In genomic region chr2:71547829-71548228, GRCm38 (mm10) we compare ENCODE assay signal across 10 mouse cellular contexts. TPM values are rescaled to one million over a fixed set of nuclear protein-coding genes. Genes with fewer than 3 reads are reported as not detected.
DNase-seq lines count a peak whose midpoint lies in the region; ATAC-seq and TF ChIP-seq lines count a peak whose summit lies in the region.
"Had no signal": no experiment of that assay in that cellular context is flagged by ENCODE, and none has a peak within 500 bp of the region (broad histone marks: within the 10 kb centered on the region; RNA-seq: fewer than 3 reads in every experiment).

No protein-coding gene starts in this region.

- TF ChIP-seq POLR2A in olfactory bulb, adult 2 months (IDR thresholded peaks at IDR 0.05; ENCODE audit: insufficient read depth, low read depth, low read length), result no peak

- H3K4me2 ChIP-seq in intestine, postnatal 0 days (replicated peaks; ENCODE audit: low read depth), result no peak overlapping the region
- H3K4me2 ChIP-seq in intestine, embryonic 15.5 days (replicated peaks), result no peak overlapping the region
- H3K4me2 ChIP-seq: embryonic facial prominence, embryonic 15.5 days; midbrain, embryonic 12.5 days had no signal

- no peak overlapping the region for H3K4me3 ChIP-seq in intestine, postnatal 0 days (ENCODE audit: low read depth, low read length)
- H3K4me3 ChIP-seq in intestine, embryonic 15.5 days (replicated peaks), result no peak overlapping the region
- H3K4me3 ChIP-seq in olfactory bulb, adult 2 months (ENCODE audit: insufficient read depth, low read depth, low read length), result no peak overlapping the region
- H3K4me3 ChIP-seq: embryonic facial prominence, embryonic 15.5 days; midbrain, embryonic 12.5 days had no signal

- H3K9ac ChIP-seq in intestine, postnatal 0 days (ENCODE audit: low read depth, low read length), result no peak overlapping the region
- H3K9ac ChIP-seq in intestine, embryonic 15.5 days, result no peak overlapping the region
- H3K9ac ChIP-seq: embryonic facial prominence, embryonic 15.5 days; midbrain, embryonic 12.5 days had no signal

- no peaks in the 10 kb centered on the region for H3K9me3 ChIP-seq in intestine, postnatal 0 days (ENCODE audit: control insufficient read depth)
- H3K9me3 ChIP-seq in intestine, embryonic 15.5 days, result no peaks in the 10 kb centered on the region
- H3K9me3 ChIP-seq: embryonic facial prominence, embryonic 15.5 days; midbrain, embryonic 12.5 days had no signal

- no peaks in the 10 kb centered on the region for H3K36me3 ChIP-seq in intestine, postnatal 0 days (ENCODE audit: control insufficient read depth, insufficient read depth)
- H3K36me3 ChIP-seq in intestine, embryonic 15.5 days, result no peaks in the 10 kb centered on the region
- H3K36me3 ChIP-seq: embryonic facial prominence, embryonic 15.5 days; midbrain, embryonic 12.5 days had no signal

- peak; percentile 63 to 69 for DNase-seq in CD8-positive naive resting alpha-beta T cell, adult 2 months (ENCODE audit: low read depth in 2 of 2, low spot score in 2 of 2)
- DNase-seq in adrenal gland, postnatal 36 days, result peak; percentile 82 to 83
- DNase-seq in forelimb bud, embryonic 11.5 days (ENCODE audit: low read depth, low spot score), result peak; percentile 92
- DNase-seq in left cerebral cortex, postnatal 4 days, result peak; percentile 86

- peak; percentile 87 for TF ChIP-seq CTCF in intestine, postnatal 0 days (IDR thresholded peaks at IDR 0.05; ENCODE audit: low read depth)
- peak; percentile 73 for TF ChIP-seq CTCF in olfactory bulb, adult 2 months (IDR thresholded peaks at IDR 0.05; ENCODE audit: insufficient read depth, low read depth, low read length)

- WGBS in intestine, postnatal 0 days, result 3% methylated on average over 8 of the region's 8 CpGs
- WGBS in intestine, embryonic 15.5 days, result 2% methylated on average over 8 of the region's 8 CpGs
- WGBS in olfactory bulb, adult 2 months, result 7% methylated on average over 8 of the region's 8 CpGs

- no peak overlapping the region for H3K27ac ChIP-seq in intestine, postnatal 0 days (ENCODE audit: low read depth, low read length)
- no peak overlapping the region for H3K27ac ChIP-seq in intestine, embryonic 15.5 days
- no peak overlapping the region for H3K27ac ChIP-seq in olfactory bulb, adult 2 months (ENCODE audit: insufficient read depth, low read depth, low read length)
- H3K27ac ChIP-seq: embryonic facial prominence, embryonic 15.5 days; midbrain, embryonic 12.5 days had no signal

- no peaks in the 10 kb centered on the region for H3K4me1 ChIP-seq in intestine, postnatal 0 days (replicated peaks; ENCODE audit: control insufficient read depth, insufficient read depth, low read length)
- peaks cover 29% of the 10 kb centered on the region for H3K4me1 ChIP-seq in intestine, embryonic 15.5 days (replicated peaks)
- H3K4me1 ChIP-seq in olfactory bulb, adult 2 months (ENCODE audit: control insufficient read depth, insufficient read depth, low read length), result peaks cover 7% of the 10 kb centered on the region

- intact Hi-C loops in left cerebral cortex, postnatal 4 days (cut with DNase I), result loop anchor here (10.0 kb wide), 1 partner anchor 303 kb away; no protein-coding TSS in a partner anchor

- peaks cover 92% of the 10 kb centered on the region for H3K27me3 ChIP-seq in intestine, postnatal 0 days (replicated peaks; ENCODE audit: control insufficient read depth, insufficient read depth, low read length)
- peaks cover 82% of the 10 kb centered on the region for H3K27me3 ChIP-seq in intestine, embryonic 15.5 days (replicated peaks)

- ATAC-seq in intestine, postnatal 0 days, result no peak
- no peak for ATAC-seq in intestine, embryonic 15.5 days
- no peak for ATAC-seq in monocyte, adult 5-6 weeks (replicated peaks; ENCODE audit: insufficient number of reproducible peaks, low FRiP score, low TSS enrichment, poor library complexity, severe bottlenecking)

RNA-seq across cellular contexts. Expression of gene Dlx2, which starts 1.3 kb away (rescaled TPM):
- polyA plus RNA-seq in intestine, postnatal 0 days (2015; fragmentation: Nextera tagmentation; extraction: Ambion mirVana), result 1.0 and 1.3 TPM in 2 replicates
- polyA plus RNA-seq in intestine, embryonic 15.5 days (2015; fragmentation: Nextera tagmentation; extraction: Ambion mirVana), result 3.2 and 4.7 TPM in 2 replicates
- total RNA-seq in adrenal gland, postnatal 36 days (2021), result under 1 TPM in 1 of 2 experiments, not detected in 1; 0.16 TPM
- total RNA-seq in left cerebral cortex, postnatal 4 days (2021), result 10 to 100 TPM; 20.6 to 22.4 TPM
- not detected in 2 replicates for polyA plus RNA-seq in olfactory bulb, adult 2 months (2012; ENCODE audit: insufficient read depth, insufficient read length, low replicate concordance, missing spikeins)
- 0.53 TPM in 1 of 3 replicates, not detected in the others for total RNA-seq in monocyte, adult 5-6 weeks (2017)

RNA-seq across cellular contexts. Expression of gene Dlx1, which starts 19.9 kb away (rescaled TPM):
- 1.5 and 1.8 TPM in 2 replicates for polyA plus RNA-seq in intestine, postnatal 0 days (2015; fragmentation: Nextera tagmentation; extraction: Ambion mirVana)
- polyA plus RNA-seq in intestine, embryonic 15.5 days (2015; fragmentation: Nextera tagmentation; extraction: Ambion mirVana), result 7.1 and 7.8 TPM in 2 replicates
- under 1 TPM; 0.23 to 0.43 TPM for total RNA-seq in adrenal gland, postnatal 36 days (2021)
- total RNA-seq in left cerebral cortex, postnatal 4 days (2021), result 10 to 100 TPM; 52.3 to 63.1 TPM
- polyA plus RNA-seq in olfactory bulb, adult 2 months (2012; ENCODE audit: insufficient read depth, insufficient read length, low replicate concordance, missing spikeins), result 355 TPM in 1 of 2 replicates, not detected in the other
- total RNA-seq in monocyte, adult 5-6 weeks (2017), result not detected in 3 replicates

Comparison
In these comparisons a context has a peak if more than half of its experiments do, and no peak if none do; other contexts are left out.
1. RNA of gene Dlx2, which starts 1.3 kb away (total RNA-seq): 20.6 to 22.4 TPM in left cerebral cortex, postnatal 4 days; 0.16 TPM in adrenal gland, postnatal 36 days and 0.53 TPM in monocyte, adult 5-6 weeks; every median in the first group is over 10 times any median in the second.
2. RNA of gene Dlx1, which starts 19.9 kb away (total RNA-seq): 52.3 to 63.1 TPM in left cerebral cortex, postnatal 4 days; 0.23 to 0.43 TPM in adrenal gland, postnatal 36 days and not detected in monocyte, adult 5-6 weeks; every median in the first group is over 10 times any median in the second.
3. Peak in every context shown above with its lines, with median percentiles within 50 percentile points of each other: DNase-seq.